Mouse (Mus musculus): ENCODE results near the gene Agpat3. TPM values are rescaled to one million over a fixed set of nuclear protein-coding genes. Genes with fewer than 3 reads are reported as not detected.

Gene Agpat3
- total RNA-seq (2021): 100 to 1,000 TPM; 327 to 351 TPM
- long read RNA-seq, experiment 1, full-length matches to known transcripts: 203 of 621 reads
- long read RNA-seq, experiment 1, partial matches to known transcripts: 175 of 621 reads
- long read RNA-seq, experiment 1, other reads (novel, unspliced or antisense): 243 of 621 reads
- long read RNA-seq, experiment 2, full-length matches to known transcripts: 84 of 242 reads
- long read RNA-seq, experiment 2, partial matches to known transcripts: 19 of 242 reads
- long read RNA-seq, experiment 2, other reads (novel, unspliced or antisense): 139 of 242 reads

GRCm38 (mm10) chr10:78351887-78352665 lies at the start of gene Agpat3:
Gene Agpat3 (minus strand): TSS chr10:78352489.
- peak; percentile 80 for DNase-seq

GRCm38 (mm10) chr10:78401127-78401526 lies 48.8 kb upstream of the Agpat3 start:
- no peak for DNase-seq

GRCm38 (mm10) chr10:78399090-78399657 lies 46.9 kb upstream of the Agpat3 start:
- DNase-seq: peak; percentile 76

- no peak for DNase-seq
Observed at GRCm38 (mm10) chr10:78396625-78396885, 44.3 kb upstream of the Agpat3 start.

GRCm38 (mm10) chr10:78395819-78396624 lies 43.7 kb upstream of the Agpat3 start:
- peak; percentile 97 for DNase-seq

- DNase-seq: peak; percentile 1
Observed at GRCm38 (mm10) chr10:78395377-78395776, 43.1 kb upstream of the Agpat3 start.

GRCm38 (mm10) chr10:78392072-78392471 lies 39.8 kb upstream of the Agpat3 start:
- peak; percentile 92 for DNase-seq

- DNase-seq: no peak
Observed at GRCm38 (mm10) chr10:78390982-78391470, 38.7 kb upstream of the Agpat3 start.

- peak; percentile 54 for DNase-seq
Observed at GRCm38 (mm10) chr10:78388216-78388980, 36.1 kb upstream of the Agpat3 start.

- DNase-seq: no peak
Observed at GRCm38 (mm10) chr10:78385520-78385919, 33.2 kb upstream of the Agpat3 start.

- DNase-seq: no peak
Observed at GRCm38 (mm10) chr10:78383567-78383966, 31.3 kb upstream of the Agpat3 start.

- no peak for DNase-seq
Observed at GRCm38 (mm10) chr10:78378516-78378915, 26.2 kb upstream of the Agpat3 start.

- DNase-seq: no peak
Observed at GRCm38 (mm10) chr10:78372681-78373668, 20.7 kb upstream of the Agpat3 start.

- no peak for DNase-seq
Observed at GRCm38 (mm10) chr10:78371746-78372145, 19.5 kb upstream of the Agpat3 start.

- no peak for DNase-seq
Observed at GRCm38 (mm10) chr10:78367586-78367985, 15.3 kb upstream of the Agpat3 start.

GRCm38 (mm10) chr10:78366851-78367312 lies 14.6 kb upstream of the Agpat3 start:
- no peak for DNase-seq

- no peak for DNase-seq
Observed at GRCm38 (mm10) chr10:78366195-78366834, 14.0 kb upstream of the Agpat3 start.

- DNase-seq: no peak
Observed at GRCm38 (mm10) chr10:78365555-78365954, 13.3 kb upstream of the Agpat3 start.

- no peak for DNase-seq
Observed at GRCm38 (mm10) chr10:78364106-78364505, 11.8 kb upstream of the Agpat3 start.

- no peak for DNase-seq
Observed at GRCm38 (mm10) chr10:78363366-78363765, 11.1 kb upstream of the Agpat3 start.
